Mouse (Mus musculus) ES-E14 (cell line): Measurements from ENCODE around the gene Radil. TPM values are rescaled to one million over a fixed set of nuclear protein-coding genes. Genes with fewer than 3 reads are reported as not detected.

Experiments
- DNase-seq: peaks from one replicate; pipeline ENCODE4 v3.0.0-alpha.2; 2013; ENCODE audit warnings: low read depth, low spot score
- H3K27ac ChIP-seq: 2 replicates; pipeline ENCODE4 v1.5.1; 2012; ENCODE audit warnings: low read depth, mild to moderate bottlenecking, low read length, moderate library complexity, mixed read lengths; ENCODE audit not compliant: poor library complexity, insufficient read depth, severe bottlenecking
- H3K36me3 ChIP-seq: 2 replicates; pipeline ENCODE4 v1.6.1; 2012; ENCODE audit warnings: mild to moderate bottlenecking, low read length, moderate library complexity, mixed read lengths; ENCODE audit not compliant: control insufficient read depth, poor library complexity, insufficient read depth, severe bottlenecking
- H3K4me1 ChIP-seq, 2 experiments: fragments of 150-350 bp in 1 of 2; sonication (generic) in 1 of 2; 2 replicates each; pipeline ENCODE4 v1.6.1; 2012; ENCODE audit warnings: low read length in 2 of 2, mild to moderate bottlenecking in 1 of 2, mixed read lengths in 1 of 2; ENCODE audit not compliant: control insufficient read depth in 2 of 2, insufficient read depth in 2 of 2, poor library complexity in 1 of 2
- H3K4me3 ChIP-seq, 2 experiments: fragments of 150-350 bp in 1 of 2; sonication (generic) in 1 of 2; 2 replicates each; pipeline ENCODE4 v1.5.1; 2012; ENCODE audit warnings: low read length in 2 of 2, low read depth in 1 of 2, mild to moderate bottlenecking in 1 of 2, mixed read lengths in 1 of 2; ENCODE audit not compliant: insufficient read depth in 1 of 2, poor library complexity in 1 of 2, severe bottlenecking in 1 of 2
- H3K9ac ChIP-seq: 2 replicates; pipeline ENCODE4 v1.6.1; 2012; ENCODE audit warnings: low read depth, mild to moderate bottlenecking, low read length, mixed read lengths; ENCODE audit not compliant: poor library complexity, insufficient read depth, severe bottlenecking
- H3K9me3 ChIP-seq: fragments of 150-350 bp; sonication (generic); 2 replicates; pipeline ENCODE4 v1.6.1; 2012; ENCODE audit warnings: low read depth, mild to moderate bottlenecking, low read length; ENCODE audit not compliant: control insufficient read depth, insufficient read depth
- CHD2 ChIP-seq: IDR thresholded peaks from 2 replicates; pipeline ENCODE4 v1.6.1; 2014; ENCODE audit warnings: mild to moderate bottlenecking, low read depth, low read length, inconsistent platforms
- HCFC1 ChIP-seq: IDR thresholded peaks from 2 replicates; pipeline ENCODE4 v1.6.1; 2012; ENCODE audit warnings: low read length, inconsistent platforms, borderline replicate concordance; ENCODE audit not compliant: insufficient read depth
- MAFK ChIP-seq: IDR thresholded peaks from 2 replicates; pipeline ENCODE4 v1.6.1; 2014; ENCODE audit warnings: mild to moderate bottlenecking, low read depth, low read length, inconsistent platforms; ENCODE audit not compliant: insufficient read depth
- ZC3H11A ChIP-seq: IDR thresholded peaks from 2 replicates; pipeline ENCODE4 v1.6.1; 2012; ENCODE audit warnings: low read depth, mild to moderate bottlenecking, inconsistent platforms, low read length, borderline replicate concordance
- ZNF384 ChIP-seq: IDR thresholded peaks from 2 replicates; pipeline ENCODE4 v1.6.1; 2012; ENCODE audit warnings: low read depth, low read length, inconsistent platforms
- in situ Hi-C, 2 experiments: fragments of 600-800 bp; cut with MboI; formaldehyde crosslinking; loops; one replicate each; pipeline ENCODE4 v1.15.1; 2025; ENCODE audit warnings: low sequenced_read_pairs in 2 of 2, inconsistent platforms in 1 of 2; ENCODE audit not compliant: unreplicated experiment in 2 of 2
- total RNA-seq: library from RNA; depleted of rRNA; stranded (reverse); fragments of 300-350 nt; gene quantifications from 2 replicates; pipeline ENCODE4 v1.2.3, GENCODE M21; 2012

The Radil gene
- total RNA-seq, 1 experiment: 6.2 TPM

GRCm38 (mm10) chr5:142458791-142459557 lies 91.9 kb downstream of the Radil start:
- Histone ChIP-seq H3K4me3 (no peak overlapping the region), H3K36me3 (peaks cover 34% of the 10 kb centered on the region), H3K27ac (no peak overlapping the region), H3K9me3 (no peaks in the 10 kb centered on the region), H3K9ac (no peak overlapping the region), H3K4me1 (peaks cover 0 to 12% of the 10 kb centered on the region in 2 experiments; a peak in 2 of 4 replicates)
- no peak for DNase-seq
- in situ Hi-C loops: no loop called here
- TF ChIP-seq MAFK: no peak
- TF ChIP-seq CHD2: no peak
- no peak for TF ChIP-seq HCFC1
- no peak for TF ChIP-seq ZC3H11A
- no peak for TF ChIP-seq ZNF384

DNA sequence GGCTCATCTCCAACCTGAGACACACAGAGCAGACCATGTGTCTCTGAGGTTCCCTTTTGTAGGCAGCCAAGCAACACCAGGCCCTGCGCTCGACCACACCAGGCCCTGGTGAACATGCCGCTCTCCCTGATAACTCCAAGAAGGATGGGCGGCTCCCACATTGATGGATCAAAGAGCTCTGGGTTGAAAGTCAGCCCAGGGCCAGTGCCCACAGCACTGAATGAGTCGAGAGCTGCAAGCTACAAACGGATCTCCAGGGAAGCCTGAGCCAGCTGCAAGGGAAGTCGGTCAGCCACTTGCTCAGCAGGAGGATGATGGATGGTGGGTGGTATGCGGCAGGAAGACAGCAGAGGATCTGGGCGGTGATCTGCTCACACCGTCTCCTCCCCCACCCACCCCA lies 93.6 kb downstream of the Radil start:
- in situ Hi-C loops: no loop called here
- no peak overlapping the region for H3K27ac ChIP-seq

DNA sequence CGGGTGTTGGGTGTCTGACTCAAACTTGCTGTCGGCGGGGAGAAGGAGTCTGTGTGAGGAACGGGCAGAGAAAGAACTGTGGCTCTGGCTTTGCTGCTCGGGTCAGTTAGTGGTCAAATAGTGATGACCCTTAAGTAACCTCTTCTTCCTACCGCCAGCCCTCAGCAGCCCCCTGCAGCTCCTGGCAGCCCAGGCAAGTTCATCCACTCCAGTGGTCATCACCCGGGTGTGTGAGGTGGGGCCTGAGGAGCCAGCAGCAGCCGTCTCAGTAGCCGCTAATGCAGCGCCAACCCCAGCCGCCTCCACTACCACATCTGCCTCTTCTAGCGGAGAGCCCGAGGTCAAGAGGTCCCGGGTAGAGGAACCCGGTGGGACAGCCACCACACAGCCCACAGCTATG lies 94.6 kb downstream of the Radil start:
- H3K36me3 ChIP-seq: peaks cover 53% of the 10 kb centered on the region
- H3K4me1 ChIP-seq: peaks cover 0 to 14% of the 10 kb centered on the region in 2 experiments; a peak in 2 of 4 replicates
- H3K27ac ChIP-seq: no peak overlapping the region
- in situ Hi-C loops: no loop called here
- DNase-seq: no peak
- H3K4me3 ChIP-seq: no peak overlapping the region
- no peak overlapping the region for H3K9ac ChIP-seq
- no peaks in the 10 kb centered on the region for H3K9me3 ChIP-seq
- TF ChIP-seq HCFC1 (no peak), ZNF384 (no peak), ZC3H11A (no peak), CHD2 (no peak), MAFK (no peak)

More for the DNA sequence above, 93.6 kb downstream of the Radil start:
- Histone ChIP-seq H3K9me3 (no peaks in the 10 kb centered on the region), H3K9ac (no peak overlapping the region; the same call in 1 of the 2 replicates), H3K4me3 (no peak overlapping the region), H3K36me3 (peaks cover 50% of the 10 kb centered on the region), H3K4me1 (peaks cover 0 to 12% of the 10 kb centered on the region in 2 experiments; a peak in 2 of 4 replicates)
- TF ChIP-seq CHD2 (no peak), MAFK (no peak), ZNF384 (no peak), ZC3H11A (no peak), HCFC1 (no peak)
- DNase-seq: no peak

- Histone ChIP-seq H3K36me3 (peaks cover 62% of the 10 kb centered on the region), H3K9me3 (no peaks in the 10 kb centered on the region), H3K4me1 (peaks cover 0 to 18% of the 10 kb centered on the region in 2 experiments; a peak in 2 of 4 replicates), H3K4me3 (no peak overlapping the region), H3K9ac (no peak overlapping the region), H3K27ac (no peak overlapping the region)
- DNase-seq: no peak
- TF ChIP-seq CHD2: no peak
- TF ChIP-seq ZNF384: no peak
- TF ChIP-seq HCFC1: no peak
- no peak for TF ChIP-seq ZC3H11A
- no peak for TF ChIP-seq MAFK
- in situ Hi-C loops: no loop called here
Observed at GRCm38 (mm10) chr5:142453742-142454141, 97.2 kb downstream of the Radil start.
